Mouse (Mus musculus) embryo, embryonic 10 days (tissue): ENCODE results near the gene Esp23.
"Not testable (repeated sequence)": the region's sequence is repeated elsewhere in the genome, so short reads cannot be mapped to it uniquely, and the experiment has no call there.

Source experiments
- DNase-seq: peaks from one replicate; pipeline ENCODE4 v3.0.0-alpha.2; 2015; ENCODE audit warnings: low spot score

Esp23 gene

GRCm38 (mm10) chr17:39076937-39077336, at the start of gene Esp23:
TSS of gene Esp23 (minus strand) at chr17:39077037.
- no peak for DNase-seq

DNA sequence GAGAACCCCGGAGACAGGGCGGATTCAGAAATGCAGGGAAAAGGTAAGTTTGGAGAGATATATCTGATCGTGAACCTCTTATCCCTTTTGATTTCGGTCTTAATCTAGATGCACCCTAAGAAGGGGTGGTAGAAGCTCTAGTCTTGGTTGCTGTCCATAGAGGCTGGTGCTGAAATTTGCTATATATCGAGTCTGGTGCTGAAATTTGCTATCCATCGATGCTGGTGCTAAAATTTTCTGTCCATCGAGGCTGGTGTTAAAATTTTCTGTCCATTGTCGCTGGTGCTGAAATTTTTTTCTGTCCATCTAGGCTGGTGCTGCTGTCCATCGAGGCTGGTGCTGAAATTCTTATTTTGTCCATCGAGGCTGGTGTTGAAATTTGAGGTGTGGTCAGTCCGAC, 30.3 kb upstream of the Esp23 start:
- peak; percentile 9 for DNase-seq

- DNase-seq, result no peak
Measured at GRCm38 (mm10) chr17:39095034-39095433, 18.2 kb upstream of the Esp23 start, which contains the start of gene Esp22. TSS of gene Esp22 (plus strand) at chr17:39095334.

GRCm38 (mm10) chr17:39063641-39064040, 13.2 kb downstream of the Esp23 start:
- no peak for DNase-seq

DNA sequence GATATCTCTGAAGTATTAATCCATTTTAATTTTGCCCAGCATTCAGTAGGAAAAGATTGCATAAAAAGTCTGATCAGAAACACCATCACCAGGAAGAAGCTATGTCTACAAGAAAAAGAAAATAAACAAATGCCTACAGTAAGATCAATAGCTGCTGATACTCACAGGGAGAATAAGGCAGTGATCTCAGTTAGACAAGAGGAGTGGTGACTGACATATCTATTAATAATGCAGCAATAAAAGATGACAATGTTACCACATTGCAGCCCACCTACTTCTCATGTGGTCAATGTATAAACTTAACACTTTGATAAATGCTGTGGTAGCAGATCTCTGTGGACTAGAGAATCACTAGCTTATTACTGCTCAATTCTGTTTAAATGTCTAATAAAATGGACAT, 33.6 kb downstream of the Esp23 start, which contains the start of gene Gm21903:
TSS of gene Gm21903 (minus strand) at position 101 of the 400 bp plus-strand sequence.
- DNase-seq, result no peak

- DNase-seq, result not testable (repeated sequence)
Measured at GRCm38 (mm10) chr17:39036395-39036794, 40.4 kb downstream of the Esp23 start, which contains the start of gene Esp24. TSS of gene Esp24 (plus strand) at chr17:39036695.
